Mouse (Mus musculus): Measurements from ENCODE around the gene Atp6v1c2. TPM values are rescaled to one million over a fixed set of nuclear protein-coding genes. Genes with fewer than 3 reads are reported as not detected.

The Atp6v1c2 gene
- polyA plus RNA-seq, 1 experiment from 2014 or later = not detected

DNA sequence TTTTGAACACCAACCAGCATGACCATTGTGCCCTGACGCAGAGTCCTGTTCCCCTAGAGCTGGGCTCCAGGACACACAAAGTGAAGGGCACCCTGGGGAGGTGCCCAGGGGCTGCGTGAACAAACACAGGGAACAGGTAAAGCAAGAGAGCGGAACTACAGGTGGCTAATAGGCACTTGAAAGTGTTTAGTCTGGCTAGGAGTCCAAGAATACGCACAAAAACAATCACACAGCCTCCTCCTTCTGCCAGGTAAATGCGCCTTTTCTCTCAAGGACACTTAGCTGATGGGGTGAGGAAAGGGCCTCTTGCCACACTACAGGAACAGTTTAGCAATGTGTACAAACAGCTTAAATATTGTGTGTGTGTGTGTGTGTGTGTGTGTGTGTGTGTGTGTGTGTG, 13.1 kb downstream of the Atp6v1c2 start:
- no peak for ATAC-seq
- no peak overlapping the region for H3K4me3 ChIP-seq (ENCODE audit: low read depth, low read length)
- H3K36me3 ChIP-seq (ENCODE audit: control insufficient read depth, insufficient read depth) = no peaks in the 10 kb centered on the region
- H3K9me3 ChIP-seq (ENCODE audit: control insufficient read depth) = no peaks in the 10 kb centered on the region
- H3K27me3 ChIP-seq (replicated peaks; ENCODE audit: control insufficient read depth, insufficient read depth, low read length) = no peaks in the 10 kb centered on the region
- TF ChIP-seq CTCF (IDR thresholded peaks at IDR 0.05; ENCODE audit: low read depth) = no peak
- WGBS = 86% methylated on average over 5 of the region's 5 CpGs
- H3K9ac ChIP-seq (ENCODE audit: low read depth, low read length) = no peak overlapping the region
- H3K4me2 ChIP-seq (replicated peaks; ENCODE audit: low read depth) = no peak overlapping the region
- no peak overlapping the region for H3K27ac ChIP-seq (ENCODE audit: low read depth, low read length)
- H3K4me1 ChIP-seq (replicated peaks; ENCODE audit: control insufficient read depth, insufficient read depth, low read length) = no peaks in the 10 kb centered on the region

DNA sequence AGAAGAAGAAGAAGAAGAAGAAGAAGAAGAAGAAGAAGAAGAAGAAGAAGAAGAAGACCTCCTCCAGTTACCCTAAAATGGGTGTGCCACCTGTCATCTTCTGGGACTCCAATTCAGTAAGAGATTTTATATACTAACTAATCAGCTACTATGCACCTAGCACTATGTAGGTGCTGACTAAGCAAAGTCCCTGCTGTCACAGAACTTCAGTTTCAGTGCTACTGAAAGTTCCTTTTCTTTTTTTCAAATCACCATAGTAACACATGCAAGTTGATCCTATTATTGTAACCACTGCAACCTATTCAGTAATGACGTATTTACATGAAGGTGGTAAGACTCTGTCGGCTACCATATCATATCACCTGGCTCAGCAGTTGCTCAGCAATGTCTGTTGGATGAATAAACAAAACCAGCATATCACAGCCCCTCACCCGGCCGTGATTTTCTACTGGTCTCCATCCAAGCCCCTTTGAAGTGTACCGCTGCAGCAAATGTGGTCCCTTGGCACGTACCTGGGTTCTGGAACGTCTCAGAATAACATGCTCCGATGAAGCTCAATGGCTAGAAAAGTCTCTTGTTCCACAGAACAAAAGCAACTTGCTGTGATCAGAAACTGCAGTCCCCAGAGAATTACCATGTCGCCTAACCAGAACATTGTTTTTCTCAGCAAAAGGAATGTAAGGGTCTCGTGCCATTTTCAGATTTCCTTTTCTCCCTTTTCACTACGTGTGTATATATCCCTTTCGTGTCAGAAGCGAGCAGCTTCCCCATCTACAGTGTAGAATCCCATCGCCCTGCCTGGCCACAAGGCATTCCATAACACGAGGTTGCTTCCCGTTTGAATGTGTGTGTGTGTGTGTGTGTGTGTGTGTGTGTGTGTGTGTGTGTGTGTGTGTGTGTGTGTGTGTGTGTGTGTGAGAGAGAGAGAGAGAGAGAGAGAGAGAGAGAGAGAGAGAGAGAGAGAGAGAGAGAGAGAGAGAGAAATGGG, 18.0 kb downstream of the Atp6v1c2 start:
- WGBS = 66% methylated on average over 16 of the region's 16 CpGs
- H3K36me3 ChIP-seq (ENCODE audit: control insufficient read depth, insufficient read depth) = no peaks in the 10 kb centered on the region
- no peaks in the 10 kb centered on the region for H3K4me1 ChIP-seq (replicated peaks; ENCODE audit: control insufficient read depth, insufficient read depth, low read length)
- H3K27ac ChIP-seq (ENCODE audit: low read depth, low read length) = no peak overlapping the region
- no peaks in the 10 kb centered on the region for H3K9me3 ChIP-seq (ENCODE audit: control insufficient read depth)
- TF ChIP-seq CTCF (IDR thresholded peaks at IDR 0.05; ENCODE audit: low read depth) = no peak
- H3K9ac ChIP-seq (ENCODE audit: low read depth, low read length) = no peak overlapping the region
- H3K27me3 ChIP-seq (replicated peaks; ENCODE audit: control insufficient read depth, insufficient read depth, low read length) = no peaks in the 10 kb centered on the region
- no peak overlapping the region for H3K4me3 ChIP-seq (ENCODE audit: low read depth, low read length)
- no peak overlapping the region for H3K4me2 ChIP-seq (replicated peaks; ENCODE audit: low read depth)
- no peak for ATAC-seq

DNA sequence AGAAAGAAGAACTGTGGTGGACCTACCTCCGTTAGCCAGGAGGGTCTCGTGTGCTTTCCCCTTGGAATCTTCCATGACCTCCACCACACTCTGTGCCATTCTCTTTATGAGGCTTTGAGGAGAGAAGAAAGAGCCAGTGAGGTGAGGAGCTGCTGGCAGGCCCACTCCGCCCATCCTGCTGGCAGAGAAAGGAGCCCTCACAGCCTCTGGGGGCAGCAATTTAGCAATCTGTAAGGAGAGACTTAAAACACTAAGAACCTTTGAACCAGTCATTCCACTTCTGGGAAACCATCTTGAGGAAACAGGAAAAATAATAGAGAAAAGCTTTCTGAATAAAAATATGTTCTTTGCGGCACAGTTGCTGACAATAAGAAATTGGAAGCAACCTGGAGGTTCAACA, 20.9 kb downstream of the Atp6v1c2 start:
- H3K27me3 ChIP-seq (replicated peaks; ENCODE audit: control insufficient read depth, insufficient read depth, low read length) = no peaks in the 10 kb centered on the region
- H3K4me3 ChIP-seq (ENCODE audit: low read depth, low read length) = no peak overlapping the region
- H3K9me3 ChIP-seq (ENCODE audit: control insufficient read depth) = no peaks in the 10 kb centered on the region
- H3K4me2 ChIP-seq (replicated peaks; ENCODE audit: low read depth) = no peak overlapping the region
- 60% methylated on average over 4 of the region's 4 CpGs for WGBS
- no peaks in the 10 kb centered on the region for H3K4me1 ChIP-seq (replicated peaks; ENCODE audit: control insufficient read depth, insufficient read depth, low read length)
- H3K27ac ChIP-seq (ENCODE audit: low read depth, low read length) = no peak overlapping the region
- no peak for TF ChIP-seq CTCF (IDR thresholded peaks at IDR 0.05; ENCODE audit: low read depth)
- ATAC-seq = no peak
- H3K36me3 ChIP-seq (ENCODE audit: control insufficient read depth, insufficient read depth) = no peaks in the 10 kb centered on the region
- H3K9ac ChIP-seq (ENCODE audit: low read depth, low read length) = no peak overlapping the region

DNA sequence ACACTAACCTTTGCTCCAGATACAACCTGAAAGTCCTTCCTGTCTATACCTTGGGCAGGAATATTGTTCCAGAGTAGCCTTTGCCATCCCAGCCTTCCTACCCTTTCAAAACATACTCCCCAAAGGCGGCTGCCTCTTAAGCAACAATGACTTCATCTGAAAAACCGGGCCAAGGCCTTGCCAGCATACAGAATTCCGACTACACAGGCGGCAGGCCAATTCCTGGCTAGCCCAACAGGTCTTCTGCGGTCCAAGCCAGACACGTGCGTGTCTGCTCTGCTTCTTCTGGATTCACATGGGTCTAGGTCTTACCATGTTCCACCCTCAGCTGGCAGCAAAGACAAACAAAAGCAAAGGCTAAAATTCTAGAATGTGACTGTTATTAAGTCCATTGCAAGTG, 23.7 kb downstream of the Atp6v1c2 start:
- H3K27ac ChIP-seq (ENCODE audit: low read depth, low read length) = no peak overlapping the region
- ATAC-seq = no peak
- H3K4me2 ChIP-seq (replicated peaks; ENCODE audit: low read depth) = no peak overlapping the region
- H3K4me3 ChIP-seq (ENCODE audit: low read depth, low read length) = no peak overlapping the region
- no peaks in the 10 kb centered on the region for H3K36me3 ChIP-seq (ENCODE audit: control insufficient read depth, insufficient read depth)
- H3K4me1 ChIP-seq (replicated peaks; ENCODE audit: control insufficient read depth, insufficient read depth, low read length) = no peaks in the 10 kb centered on the region
- no peak for TF ChIP-seq CTCF (IDR thresholded peaks at IDR 0.05; ENCODE audit: low read depth)
- whole genome bisulfite sequencing = 87% methylated on average over 7 of the region's 7 CpGs
- no peak overlapping the region for H3K9ac ChIP-seq (ENCODE audit: low read depth, low read length)
- H3K9me3 ChIP-seq (ENCODE audit: control insufficient read depth) = no peaks in the 10 kb centered on the region
- no peaks in the 10 kb centered on the region for H3K27me3 ChIP-seq (replicated peaks; ENCODE audit: control insufficient read depth, insufficient read depth, low read length)

DNA sequence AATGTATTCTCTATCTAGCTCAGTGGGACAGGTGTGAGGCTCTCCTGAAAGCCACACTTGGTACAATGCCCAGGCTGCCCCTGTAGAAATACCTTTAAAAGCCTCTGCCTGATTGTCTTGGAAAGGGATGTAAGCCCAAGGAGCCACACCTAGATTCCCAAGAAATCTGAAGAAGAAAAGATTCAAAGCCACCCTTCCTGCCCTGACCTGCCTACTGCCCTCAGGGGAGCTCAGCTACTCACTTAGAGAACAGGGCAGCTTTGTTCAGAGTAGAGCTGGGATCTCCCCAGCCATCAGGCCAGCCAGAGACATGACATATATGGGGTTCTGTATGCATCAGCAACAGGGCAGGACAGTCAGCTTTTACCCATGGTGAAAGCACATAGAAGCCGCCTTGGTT, 29.3 kb downstream of the Atp6v1c2 start:
- Histone ChIP-seq H3K4me1 (replicated peaks; ENCODE audit: control insufficient read depth, insufficient read depth, low read length) (no peaks in the 10 kb centered on the region), H3K27ac (ENCODE audit: low read depth, low read length) (no peak overlapping the region), H3K4me2 (replicated peaks; ENCODE audit: low read depth) (no peak overlapping the region), H3K9me3 (ENCODE audit: control insufficient read depth) (no peaks in the 10 kb centered on the region), H3K27me3 (replicated peaks; ENCODE audit: control insufficient read depth, insufficient read depth, low read length) (no peaks in the 10 kb centered on the region), H3K36me3 (ENCODE audit: control insufficient read depth, insufficient read depth) (no peaks in the 10 kb centered on the region), H3K9ac (ENCODE audit: low read depth, low read length) (no peak overlapping the region), H3K4me3 (ENCODE audit: low read depth, low read length) (no peak overlapping the region)
- WGBS = 94% methylated on average over 1 of the region's 1 CpGs
- ATAC-seq = no peak
- TF ChIP-seq CTCF (IDR thresholded peaks at IDR 0.05; ENCODE audit: low read depth) = no peak

DNA sequence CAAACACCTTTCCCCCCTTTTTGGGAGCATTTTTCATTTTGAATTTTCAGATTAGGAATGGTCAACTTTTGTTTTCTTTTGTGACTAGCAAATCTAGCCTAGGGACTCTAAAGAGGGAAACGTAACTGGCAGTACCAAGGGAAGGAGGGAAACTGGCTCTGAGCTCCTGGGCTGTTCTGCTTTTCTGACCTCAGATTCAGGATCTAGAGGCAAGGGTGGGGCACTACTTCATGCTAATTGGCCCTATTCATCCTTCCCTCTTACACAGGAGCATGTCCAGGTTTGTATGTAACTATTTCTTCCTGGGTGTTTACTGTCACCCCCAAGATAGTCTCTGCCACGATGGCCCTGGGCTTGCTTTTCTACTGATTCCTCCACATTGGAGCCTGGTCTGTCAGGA, 32.3 kb downstream of the Atp6v1c2 start:
- Histone ChIP-seq H3K4me1 (replicated peaks; ENCODE audit: control insufficient read depth, insufficient read depth, low read length) (no peaks in the 10 kb centered on the region), H3K36me3 (ENCODE audit: control insufficient read depth, insufficient read depth) (no peaks in the 10 kb centered on the region), H3K4me2 (replicated peaks; ENCODE audit: low read depth) (no peak overlapping the region), H3K9me3 (ENCODE audit: control insufficient read depth) (no peaks in the 10 kb centered on the region), H3K9ac (ENCODE audit: low read depth, low read length) (no peak overlapping the region), H3K27me3 (replicated peaks; ENCODE audit: control insufficient read depth, insufficient read depth, low read length) (no peaks in the 10 kb centered on the region), H3K27ac (ENCODE audit: low read depth, low read length) (no peak overlapping the region), H3K4me3 (ENCODE audit: low read depth, low read length) (no peak overlapping the region)
- ATAC-seq = no peak
- WGBS = 65% methylated on average over 2 of the region's 2 CpGs
- TF ChIP-seq CTCF (IDR thresholded peaks at IDR 0.05; ENCODE audit: low read depth) = no peak

All from intestine, postnatal 0 days (tissue).